In the genomic region with DNA sequence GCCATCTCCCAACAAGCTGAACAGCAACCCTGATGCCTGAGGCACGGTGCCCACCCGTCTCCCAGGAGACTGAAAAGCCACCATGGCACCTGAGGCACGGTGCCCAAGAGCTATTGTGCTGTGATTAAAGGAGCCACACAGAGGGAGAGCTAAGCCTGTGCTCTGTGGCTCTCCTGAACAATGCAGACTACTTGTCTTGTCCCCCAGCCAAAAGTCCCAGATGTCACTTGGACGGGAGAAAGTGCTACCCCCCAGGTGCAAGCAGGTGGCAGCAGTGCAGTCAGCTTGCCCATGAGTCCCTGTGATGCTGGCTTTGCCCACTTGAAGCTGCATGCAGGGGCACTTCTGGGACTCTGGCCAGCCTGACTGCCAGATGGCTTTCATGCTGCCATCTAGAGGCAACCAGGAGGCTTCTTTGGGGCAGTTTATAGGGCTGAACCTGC, we compare ENCODE assay signal across 10 mouse cellular contexts. TPM values are rescaled to one million over a fixed set of nuclear protein-coding genes. Genes with fewer than 3 reads are reported as not detected.
A peak's percentile ranks its signal among the peaks of the same experiment; 100 is the strongest.
DNase-seq lines count a peak whose midpoint lies in the region; ATAC-seq lines count a peak whose summit lies in the region.
"Had no signal": no experiment of that assay in that cellular context is flagged by ENCODE, and none has a peak within 500 bp of the region (broad histone marks: within the 10 kb centered on the region; RNA-seq: fewer than 3 reads in every experiment).

No protein-coding gene starts in this region.

- intact Hi-C loops in left cerebral cortex, postnatal 14 days (cut with DNase I): no loop called here

- ATAC-seq in frontal cortex, adult (ENCODE audit: low TSS enrichment): peak; percentile 51
- ATAC-seq in inflammation-experienced regulatory T-cells, adult 6 months: no peak
- ATAC-seq in megakaryocyte-erythroid progenitor cell, adult 5-6 weeks (replicated peaks; ENCODE audit: low FRiP score, low TSS enrichment, poor library complexity, severe bottlenecking): no peak

- DNase-seq in 416B (ENCODE audit: low read depth) (peak; percentile 21), A20 (ENCODE audit: low read depth, low spot score) (peak; percentile 27)
- DNase-seq in left cerebral cortex, postnatal 14 days (ENCODE audit: low spot score in 2 of 2): peak; percentile 65 to 87
- no peak for DNase-seq in kidney, adult 9 months

RNA-seq across cellular contexts. Expression of a gene that starts 4.4 kb away (rescaled TPM):
- total RNA-seq in left cerebral cortex, postnatal 14 days (2021): 10 to 100 TPM; 26.4 to 29.2 TPM
- not detected for polyA plus RNA-seq in inflammation-experienced regulatory T-cells, adult 6 months (2017; shearing (Covaris generic))
- total RNA-seq in megakaryocyte-erythroid progenitor cell, adult 5-6 weeks (2014; fragmentation: Nextera tagmentation): not detected in 2 replicates
- total RNA-seq in megakaryocyte-erythroid progenitor cell, adult 5-6 weeks (2017): not detected in 2 replicates
- total RNA-seq: common myeloid progenitor, adult 5-6 weeks had no signal

RNA-seq across cellular contexts. Expression of a gene that starts 23.1 kb away (rescaled TPM):
- total RNA-seq in left cerebral cortex, postnatal 14 days (2021): not detected
- polyA plus RNA-seq in inflammation-experienced regulatory T-cells, adult 6 months (2017; shearing (Covaris generic)): not detected
- total RNA-seq in megakaryocyte-erythroid progenitor cell, adult 5-6 weeks (2014; fragmentation: Nextera tagmentation): not detected in 2 replicates
- not detected in 2 replicates for total RNA-seq in megakaryocyte-erythroid progenitor cell, adult 5-6 weeks (2017)
- total RNA-seq: common myeloid progenitor, adult 5-6 weeks had no signal
- polyA plus RNA-seq: limb, embryonic 15.5 days; stomach, embryonic 15.5 days had no signal

RNA-seq across cellular contexts. Expression of a gene that starts 48.4 kb away (rescaled TPM):
- total RNA-seq in left cerebral cortex, postnatal 14 days (2021): not detected
- under 1 TPM in 1 of 3 experiments, not detected in 2; 0.59 TPM for polyA plus RNA-seq in inflammation-experienced regulatory T-cells, adult 6 months (2017; shearing (Covaris generic))
- total RNA-seq in megakaryocyte-erythroid progenitor cell, adult 5-6 weeks (2014; fragmentation: Nextera tagmentation): not detected in 2 replicates
- total RNA-seq in megakaryocyte-erythroid progenitor cell, adult 5-6 weeks (2017): not detected in 2 replicates
- total RNA-seq: common myeloid progenitor, adult 5-6 weeks had no signal

Comparison
In these comparisons a context has a peak if more than half of its experiments do, and no peak if none do; other contexts are left out.
1. RNA of a gene that starts 4.4 kb away (total RNA-seq): 26.4 to 29.2 TPM in left cerebral cortex, postnatal 14 days; not detected in megakaryocyte-erythroid progenitor cell, adult 5-6 weeks; every median in the first group is over 10 times any median in the second.